Mouse (Mus musculus): ENCODE measurements around the gene Ahnak. TPM values are rescaled to one million over a fixed set of nuclear protein-coding genes. Genes with fewer than 3 reads are reported as not detected.

Ahnak gene
- total and polyA plus RNA-seq, 2 experiments = 1.2 to 10.9 TPM

- Histone ChIP-seq H3K27ac (replicated peaks; ENCODE audit: insufficient read depth, low read depth, low read length) (no peak overlapping the region), H3K79me2 (ENCODE audit: control insufficient read depth, insufficient read depth, low read length) (peaks cover 7% of the 10 kb centered on the region; the same call in 1 of the 2 replicates), H3K36me3 (ENCODE audit: control insufficient read depth, insufficient read depth, low read length) (peaks cover 2% of the 10 kb centered on the region; the same call in 1 of the 2 replicates), H3K4me3 (ENCODE audit: insufficient read depth, low read depth, low read length) (no peak overlapping the region), H3K27me3 (ENCODE audit: control insufficient read depth, insufficient read depth, low read length) (no peaks in the 10 kb centered on the region), H3K4me1 (ENCODE audit: control insufficient read depth, insufficient read depth, low read length) (peaks cover 5% of the 10 kb centered on the region), H3K9ac (ENCODE audit: low read depth, low read length) (no peak overlapping the region)
- WGBS = 77% methylated on average over 9 of the region's 9 CpGs
- DNase-seq (ENCODE audit: extremely low read depth, low read depth, low spot score) = no peak
- no peak for TF ChIP-seq CTCF (IDR thresholded peaks at IDR 0.05; ENCODE audit: low read depth, low read length)
- TF ChIP-seq POLR2A (IDR thresholded peaks at IDR 0.05; ENCODE audit: extremely low read depth, insufficient read depth, low read length) = no peak
These were observed 76.8 kb downstream of the Ahnak start for GRCm38 (mm10) chr19:9065621-9066561.

- Histone ChIP-seq H3K79me2 (ENCODE audit: control insufficient read depth, insufficient read depth, low read length) (peaks cover 7% of the 10 kb centered on the region; the same call in 1 of the 2 replicates), H3K27me3 (ENCODE audit: control insufficient read depth, insufficient read depth, low read length) (no peaks in the 10 kb centered on the region), H3K27ac (replicated peaks; ENCODE audit: insufficient read depth, low read depth, low read length) (no peak overlapping the region), H3K4me1 (ENCODE audit: control insufficient read depth, insufficient read depth, low read length) (peaks cover 5% of the 10 kb centered on the region), H3K36me3 (ENCODE audit: control insufficient read depth, insufficient read depth, low read length) (peaks cover 2% of the 10 kb centered on the region; the same call in 1 of the 2 replicates), H3K4me3 (ENCODE audit: insufficient read depth, low read depth, low read length) (no peak overlapping the region), H3K9ac (ENCODE audit: low read depth, low read length) (no peak overlapping the region)
- TF ChIP-seq CTCF (IDR thresholded peaks at IDR 0.05; ENCODE audit: low read depth, low read length) (no peak), POLR2A (IDR thresholded peaks at IDR 0.05; ENCODE audit: extremely low read depth, insufficient read depth, low read length) (no peak)
- 95% methylated on average over 5 of the region's 5 CpGs for WGBS
- no peak for DNase-seq (ENCODE audit: extremely low read depth, low read depth, low spot score)
These were observed 78.2 kb downstream of the Ahnak start for GRCm38 (mm10) chr19:9067292-9067691.

- no peak overlapping the region for H3K27ac ChIP-seq (replicated peaks; ENCODE audit: insufficient read depth, low read depth, low read length)
- no peak for DNase-seq (ENCODE audit: extremely low read depth, low read depth, low spot score)
- H3K27me3 ChIP-seq (ENCODE audit: control insufficient read depth, insufficient read depth, low read length) = no peaks in the 10 kb centered on the region
- peaks cover 8% of the 10 kb centered on the region for H3K4me1 ChIP-seq (ENCODE audit: control insufficient read depth, insufficient read depth, low read length)
- no peak overlapping the region for H3K9ac ChIP-seq (ENCODE audit: low read depth, low read length)
- no peak for TF ChIP-seq CTCF (IDR thresholded peaks at IDR 0.05; ENCODE audit: low read depth, low read length)
- no peak for TF ChIP-seq POLR2A (IDR thresholded peaks at IDR 0.05; ENCODE audit: extremely low read depth, insufficient read depth, low read length)
- whole genome bisulfite sequencing = 63% methylated on average over 8 of the region's 8 CpGs
- peaks cover 5% of the 10 kb centered on the region; the same call in 1 of the 2 replicates for H3K79me2 ChIP-seq (ENCODE audit: control insufficient read depth, insufficient read depth, low read length)
- H3K36me3 ChIP-seq (ENCODE audit: control insufficient read depth, insufficient read depth, low read length) = peaks cover 2% of the 10 kb centered on the region; the same call in 1 of the 2 replicates
- H3K4me3 ChIP-seq (ENCODE audit: insufficient read depth, low read depth, low read length) = no peak overlapping the region
These were observed 80.7 kb downstream of the Ahnak start for GRCm38 (mm10) chr19:9069687-9070307.

GRCm38 (mm10) chr19:9070316-9070715 lies 81.2 kb downstream of the Ahnak start:
- H3K36me3 ChIP-seq (ENCODE audit: control insufficient read depth, insufficient read depth, low read length) = peaks cover 2% of the 10 kb centered on the region; the same call in 1 of the 2 replicates
- no peak for DNase-seq (ENCODE audit: extremely low read depth, low read depth, low spot score)
- 92% methylated on average over 2 of the region's 2 CpGs for WGBS
- no peaks in the 10 kb centered on the region for H3K27me3 ChIP-seq (ENCODE audit: control insufficient read depth, insufficient read depth, low read length)
- peaks cover 5% of the 10 kb centered on the region; the same call in 1 of the 2 replicates for H3K79me2 ChIP-seq (ENCODE audit: control insufficient read depth, insufficient read depth, low read length)
- H3K4me1 ChIP-seq (ENCODE audit: control insufficient read depth, insufficient read depth, low read length) = peaks cover 8% of the 10 kb centered on the region
- H3K9ac ChIP-seq (ENCODE audit: low read depth, low read length) = no peak overlapping the region
- no peak for TF ChIP-seq POLR2A (IDR thresholded peaks at IDR 0.05; ENCODE audit: extremely low read depth, insufficient read depth, low read length)
- TF ChIP-seq CTCF (IDR thresholded peaks at IDR 0.05; ENCODE audit: low read depth, low read length) = no peak
- no peak overlapping the region for H3K4me3 ChIP-seq (ENCODE audit: insufficient read depth, low read depth, low read length)
- no peak overlapping the region for H3K27ac ChIP-seq (replicated peaks; ENCODE audit: insufficient read depth, low read depth, low read length)

- Histone ChIP-seq H3K4me3 (ENCODE audit: insufficient read depth, low read depth, low read length) (no peak overlapping the region), H3K27ac (replicated peaks; ENCODE audit: insufficient read depth, low read depth, low read length) (peak overlapping the region; percentile 44), H3K36me3 (ENCODE audit: control insufficient read depth, insufficient read depth, low read length) (peaks cover 2% of the 10 kb centered on the region; the same call in 1 of the 2 replicates), H3K9ac (ENCODE audit: low read depth, low read length) (no peak overlapping the region), H3K79me2 (ENCODE audit: control insufficient read depth, insufficient read depth, low read length) (peaks cover 3% of the 10 kb centered on the region; the same call in 1 of the 2 replicates), H3K4me1 (ENCODE audit: control insufficient read depth, insufficient read depth, low read length) (peaks cover 8% of the 10 kb centered on the region), H3K27me3 (ENCODE audit: control insufficient read depth, insufficient read depth, low read length) (no peaks in the 10 kb centered on the region)
- WGBS = 64% methylated on average over 7 of the region's 7 CpGs
- TF ChIP-seq CTCF (IDR thresholded peaks at IDR 0.05; ENCODE audit: low read depth, low read length) (no peak), POLR2A (IDR thresholded peaks at IDR 0.05; ENCODE audit: extremely low read depth, insufficient read depth, low read length) (no peak)
- DNase-seq (ENCODE audit: extremely low read depth, low read depth, low spot score) = peak; percentile 26
These were observed 82.5 kb downstream of the Ahnak start for GRCm38 (mm10) chr19:9071456-9072156.
